Mouse (Mus musculus): Measurements from ENCODE around the gene B230118H07Rik. TPM values are rescaled to one million over a fixed set of nuclear protein-coding genes. Genes with fewer than 3 reads are reported as not detected.

Gene B230118H07Rik
- polyA plus RNA-seq, 1 experiment from 2014 or later, result 58.7 TPM

GRCm38 (mm10) chr2:101628297-101629236, 20.8 kb downstream of the B230118H07Rik start:
- Histone ChIP-seq H3K9ac (peak overlapping the region; percentile 61), H3K27ac (peak overlapping the region; percentile 92), H3K4me2 (peak overlapping the region; percentile 72), H3K9me3 (replicated peaks) (no peaks in the 10 kb centered on the region), H3K4me3 (replicated peaks) (peak overlapping the region; percentile 76), H3K27me3 (no peaks in the 10 kb centered on the region), H3K36me3 (no peaks in the 10 kb centered on the region), H3K4me1 (peaks cover 10% of the 10 kb centered on the region; the same call in 1 of the 2 replicates)
- ATAC-seq (replicated peaks; ENCODE audit: low FRiP score), result peak; percentile 99
- WGBS, result under 1% methylated on average over 31 of the region's 31 CpGs

- Histone ChIP-seq H3K4me1 (peaks cover 10% of the 10 kb centered on the region; the same call in 1 of the 2 replicates), H3K27me3 (no peaks in the 10 kb centered on the region), H3K36me3 (no peaks in the 10 kb centered on the region), H3K9ac (no peak overlapping the region), H3K27ac (no peak overlapping the region), H3K9me3 (replicated peaks) (no peaks in the 10 kb centered on the region), H3K4me3 (replicated peaks) (no peak overlapping the region), H3K4me2 (no peak overlapping the region)
- no peak for ATAC-seq (replicated peaks; ENCODE audit: low FRiP score)
Measured at GRCm38 (mm10) chr2:101627227-101627626, 22.1 kb downstream of the B230118H07Rik start.

- Histone ChIP-seq H3K9me3 (replicated peaks) (no peaks in the 10 kb centered on the region), H3K4me2 (no peak within 1 kb of the TSS), H3K36me3 (no peaks in the 10 kb centered on the region), H3K4me1 (peaks cover 9% of the 10 kb centered on the region; the same call in 1 of the 2 replicates), H3K27ac (no peak within 1 kb of the TSS), H3K4me3 (replicated peaks) (no peak within 1 kb of the TSS), H3K9ac (no peak within 1 kb of the TSS), H3K27me3 (no peaks in the 10 kb centered on the region)
- WGBS, result 33% methylated on average over 4 of the region's 4 CpGs
- ATAC-seq (replicated peaks; ENCODE audit: low FRiP score), result no peak
Measured at GRCm38 (mm10) chr2:101624526-101624925, 24.8 kb downstream of the B230118H07Rik start, which contains the start of gene Rag2. TSS of gene Rag2 (plus strand) at chr2:101624718.

GRCm38 (mm10) chr2:101624011-101624410, 25.3 kb downstream of the B230118H07Rik start:
- no peak overlapping the region for H3K27ac ChIP-seq
- no peak for ATAC-seq (replicated peaks; ENCODE audit: low FRiP score)
- H3K4me1 ChIP-seq, result peaks cover 5% of the 10 kb centered on the region; the same call in 1 of the 2 replicates
- no peaks in the 10 kb centered on the region for H3K27me3 ChIP-seq
- H3K9ac ChIP-seq, result no peak overlapping the region
- H3K36me3 ChIP-seq, result no peaks in the 10 kb centered on the region
- H3K4me2 ChIP-seq, result no peak overlapping the region
- H3K9me3 ChIP-seq (replicated peaks), result no peaks in the 10 kb centered on the region
- WGBS, result 30% methylated on average over 2 of the region's 2 CpGs
- H3K4me3 ChIP-seq (replicated peaks), result no peak overlapping the region

- peaks cover 5% of the 10 kb centered on the region; the same call in 1 of the 2 replicates for H3K4me1 ChIP-seq
- no peaks in the 10 kb centered on the region for H3K9me3 ChIP-seq (replicated peaks)
- H3K4me3 ChIP-seq (replicated peaks), result no peak overlapping the region
- H3K4me2 ChIP-seq, result no peak overlapping the region
- no peaks in the 10 kb centered on the region for H3K36me3 ChIP-seq
- H3K27me3 ChIP-seq, result no peaks in the 10 kb centered on the region
- H3K9ac ChIP-seq, result no peak overlapping the region
- ATAC-seq (replicated peaks; ENCODE audit: low FRiP score), result no peak
- no peak overlapping the region for H3K27ac ChIP-seq
- 89% methylated on average over 2 of the region's 2 CpGs for whole genome bisulfite sequencing
Measured at GRCm38 (mm10) chr2:101623042-101623441, 26.3 kb downstream of the B230118H07Rik start.

- Histone ChIP-seq H3K36me3 (no peaks in the 10 kb centered on the region), H3K4me1 (peaks cover 9% of the 10 kb centered on the region; the same call in 1 of the 2 replicates), H3K27me3 (no peaks in the 10 kb centered on the region), H3K4me2 (no peak overlapping the region), H3K9ac (no peak overlapping the region), H3K4me3 (replicated peaks) (no peak overlapping the region), H3K9me3 (replicated peaks) (no peaks in the 10 kb centered on the region), H3K27ac (no peak overlapping the region)
- WGBS, result 62% methylated on average over 7 of the region's 7 CpGs
- no peak for ATAC-seq (replicated peaks; ENCODE audit: low FRiP score)
Measured at GRCm38 (mm10) chr2:101621611-101622010, 27.7 kb downstream of the B230118H07Rik start.

GRCm38 (mm10) chr2:101620899-101621298, 28.4 kb downstream of the B230118H07Rik start:
- no peaks in the 10 kb centered on the region for H3K27me3 ChIP-seq
- H3K4me3 ChIP-seq (replicated peaks), result no peak overlapping the region
- no peak overlapping the region for H3K9ac ChIP-seq
- H3K4me1 ChIP-seq, result peaks cover 10% of the 10 kb centered on the region; the same call in 1 of the 2 replicates
- whole genome bisulfite sequencing, result 72% methylated on average over 3 of the region's 3 CpGs
- no peak overlapping the region for H3K27ac ChIP-seq
- no peaks in the 10 kb centered on the region for H3K9me3 ChIP-seq (replicated peaks)
- H3K4me2 ChIP-seq, result no peak overlapping the region
- H3K36me3 ChIP-seq, result no peaks in the 10 kb centered on the region
- ATAC-seq (replicated peaks; ENCODE audit: low FRiP score), result no peak

- Histone ChIP-seq H3K4me1 (peaks cover 7% of the 10 kb centered on the region; the same call in 1 of the 2 replicates), H3K27ac (no peak overlapping the region), H3K36me3 (no peaks in the 10 kb centered on the region), H3K4me2 (no peak overlapping the region), H3K27me3 (no peaks in the 10 kb centered on the region), H3K9me3 (replicated peaks) (no peaks in the 10 kb centered on the region), H3K4me3 (replicated peaks) (no peak overlapping the region), H3K9ac (no peak overlapping the region)
- WGBS, result 82% methylated on average over 4 of the region's 4 CpGs
- no peak for ATAC-seq (replicated peaks; ENCODE audit: low FRiP score)
Measured at GRCm38 (mm10) chr2:101618373-101618772, 31.0 kb downstream of the B230118H07Rik start.

GRCm38 (mm10) chr2:101615464-101616305, 33.6 kb downstream of the B230118H07Rik start:
- no peak overlapping the region for H3K27ac ChIP-seq
- H3K4me2 ChIP-seq, result no peak overlapping the region
- H3K9ac ChIP-seq, result no peak overlapping the region
- H3K27me3 ChIP-seq, result no peaks in the 10 kb centered on the region
- H3K9me3 ChIP-seq (replicated peaks), result no peaks in the 10 kb centered on the region
- H3K4me1 ChIP-seq, result peaks cover 7% of the 10 kb centered on the region; the same call in 1 of the 2 replicates
- ATAC-seq (replicated peaks; ENCODE audit: low FRiP score), result no peak
- WGBS, result 75% methylated on average over 10 of the region's 10 CpGs
- H3K4me3 ChIP-seq (replicated peaks), result no peak overlapping the region
- H3K36me3 ChIP-seq, result no peaks in the 10 kb centered on the region

- 91% methylated on average over 3 of the region's 3 CpGs for WGBS
- H3K27me3 ChIP-seq, result no peaks in the 10 kb centered on the region
- H3K4me2 ChIP-seq, result no peak overlapping the region
- no peak for ATAC-seq (replicated peaks; ENCODE audit: low FRiP score)
- H3K4me1 ChIP-seq, result 0 out of 2 replicates have a peak, but pooled peaks cover under 1% of the 10 kb centered on the region
- 0 out of 2 replicates have a peak, but pooled peaks cover 6% of the 10 kb centered on the region for H3K36me3 ChIP-seq
- no peak overlapping the region for H3K4me3 ChIP-seq (replicated peaks)
- no peak overlapping the region for H3K27ac ChIP-seq
- H3K9me3 ChIP-seq (replicated peaks), result no peaks in the 10 kb centered on the region
- no peak overlapping the region for H3K9ac ChIP-seq
Measured at GRCm38 (mm10) chr2:101610861-101611260, 38.5 kb downstream of the B230118H07Rik start.

- H3K4me2 ChIP-seq, result no peak overlapping the region
- no peak; the same call in 1 of the 2 replicates for ATAC-seq (replicated peaks; ENCODE audit: low FRiP score)
- H3K4me3 ChIP-seq (replicated peaks), result no peak overlapping the region
- no peak overlapping the region for H3K9ac ChIP-seq
- WGBS, result 77% methylated on average over 7 of the region's 7 CpGs
- H3K4me1 ChIP-seq, result no peaks in the 10 kb centered on the region
- H3K27ac ChIP-seq, result no peak overlapping the region
- H3K36me3 ChIP-seq, result 0 out of 2 replicates have a peak, but pooled peaks cover 6% of the 10 kb centered on the region
- H3K9me3 ChIP-seq (replicated peaks), result no peaks in the 10 kb centered on the region
- H3K27me3 ChIP-seq, result no peaks in the 10 kb centered on the region
Measured at GRCm38 (mm10) chr2:101608232-101608894, 41.0 kb downstream of the B230118H07Rik start.
